Mouse (Mus musculus): ENCODE results near the gene Aanat. TPM values are rescaled to one million over a fixed set of nuclear protein-coding genes. Genes with fewer than 3 reads are reported as not detected.

The Aanat gene
- total RNA-seq (2023), result not detected

DNA sequence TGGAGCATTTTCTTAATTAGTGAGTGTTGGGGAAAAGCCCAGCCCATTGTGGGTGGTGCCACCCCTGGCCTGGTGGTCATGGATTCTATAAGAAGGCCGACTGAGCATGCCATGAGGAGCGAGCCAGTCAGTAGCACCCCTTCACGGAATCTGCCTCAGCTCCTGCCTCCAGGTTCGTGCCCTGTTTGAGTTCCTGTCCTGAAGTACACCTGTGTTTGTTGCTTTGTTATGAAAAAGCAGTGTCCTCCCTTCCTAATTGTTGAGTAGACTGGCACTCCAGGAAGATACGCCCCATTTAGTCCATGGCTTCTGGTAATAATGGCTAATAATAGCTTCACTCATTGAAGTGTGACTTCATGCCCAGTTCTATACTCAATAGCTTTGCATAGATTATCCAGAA, at the start of gene Aanat:
TSS of gene Aanat (plus strand) at position 123 of the 400 bp plus-strand sequence.

GRCm38 (mm10) chr11:116581376-116581814, 4.8 kb upstream of the Aanat start, which contains the start of gene Ube2o:
TSS of gene Ube2o (minus strand) at chr11:116581447.

GRCm38 (mm10) chr11:116626299-116627071, 40.3 kb downstream of the Aanat start, which contains the start of gene Rhbdf2:
TSS of gene Rhbdf2 (minus strand) at chr11:116627019.

Other genes with a start within 250 kb of the Aanat start
- 10 to 100 TPM; 37.0 to 58.0 TPM for gene Rnf157, start 173.4 kb upstream of the Aanat start, total RNA-seq (2023)
- 10 to 100 TPM; 65.7 to 72.0 TPM for gene Ubald2, start 152.3 kb upstream of the Aanat start, total RNA-seq (2023)
- gene Qrich2, start 120.2 kb upstream of the Aanat start, total RNA-seq (2023), result under 1 TPM in 1 of 2 experiments, not detected in 1; 0.30 TPM
- gene Prpsap1, start 92.2 kb upstream of the Aanat start, total RNA-seq (2023), result 10 to 100 TPM; 93.6 to 97.6 TPM
- under 1 TPM; 0.12 TPM for gene Sphk1, start 55.5 kb upstream of the Aanat start, total RNA-seq (2023)
- 10 to 100 TPM; 27.6 to 31.7 TPM for gene Ube2o, start 5.0 kb upstream of the Aanat start, total RNA-seq (2023)
- gene Rhbdf2, start 40.6 kb downstream of the Aanat start, total RNA-seq (2023), result 100 to 1,000 TPM in 1 of 2 experiments, 10 to 100 TPM in 1; 96.6 to 100 TPM
- gene Prcd, start 67.1 kb downstream of the Aanat start, total RNA-seq (2023), result not detected
- gene Cygb, start 67.9 kb downstream of the Aanat start, total RNA-seq (2023), result not detected
- not detected for gene St6galnac1, start 189.1 kb downstream of the Aanat start, total RNA-seq (2023)
- not detected for gene Mxra7, start 241.6 kb downstream of the Aanat start, total RNA-seq (2023)